Comparison of ENCODE assay signal across 22 mouse cellular contexts in the genomic region with DNA sequence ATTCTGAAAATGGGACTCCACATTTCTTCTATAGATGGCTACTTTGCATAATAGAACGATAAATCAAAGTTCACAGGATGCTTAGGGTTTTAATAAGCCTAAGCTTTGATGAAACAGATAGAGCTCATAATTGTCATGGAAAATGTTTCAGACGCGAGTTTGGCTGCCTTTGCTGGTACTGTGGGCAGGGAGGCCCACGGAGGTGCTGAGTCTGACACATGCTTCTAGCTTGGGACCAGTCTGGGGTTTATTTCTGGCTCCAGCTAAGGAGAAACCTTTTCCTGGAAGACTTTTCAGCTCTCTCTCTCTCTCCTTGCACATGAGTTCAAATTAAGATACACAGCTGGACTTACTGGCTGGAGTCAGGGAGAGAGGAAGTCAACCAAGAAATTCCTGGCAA. TPM values are rescaled to one million over a fixed set of nuclear protein-coding genes. Genes with fewer than 3 reads are reported as not detected.
DNase-seq lines count a peak whose midpoint lies in the region; ATAC-seq lines count a peak whose summit lies in the region.
"Had no signal": no experiment of that assay in that cellular context is flagged by ENCODE, and none has a peak within 500 bp of the region (broad histone marks: within the 10 kb centered on the region; RNA-seq: fewer than 3 reads in every experiment).

No protein-coding gene starts in this region.

- no peak for ATAC-seq in midbrain, embryonic 11.5 days (ENCODE audit: low FRiP score)
- no peak for ATAC-seq in midbrain, embryonic 15.5 days (replicated peaks)

- H3K27me3 ChIP-seq in midbrain, embryonic 11.5 days (ENCODE audit: control insufficient read depth, insufficient read depth, low read length), result no peaks in the 10 kb centered on the region
- H3K27me3 ChIP-seq in midbrain, embryonic 15.5 days (replicated peaks), result no peaks in the 10 kb centered on the region
- H3K27me3 ChIP-seq: heart, embryonic 12.5 days; limb, embryonic 15.5 days; liver, embryonic 15.5 days had no signal

- no peaks in the 10 kb centered on the region for H3K9me3 ChIP-seq in midbrain, embryonic 11.5 days (ENCODE audit: control insufficient read depth, low read length)
- H3K9me3 ChIP-seq in midbrain, embryonic 15.5 days, result no peaks in the 10 kb centered on the region
- H3K9me3 ChIP-seq: forebrain, embryonic 10.5 days; heart, embryonic 12.5 days; limb, embryonic 15.5 days; liver, embryonic 15.5 days had no signal

- 88% methylated on average over 4 of the region's 4 CpGs for WGBS in midbrain, embryonic 11.5 days
- 86% methylated on average over 4 of the region's 4 CpGs for WGBS in midbrain, embryonic 15.5 days

- H3K9ac ChIP-seq in midbrain, embryonic 11.5 days (ENCODE audit: low read length), result no peak overlapping the region
- H3K9ac ChIP-seq in midbrain, embryonic 15.5 days, result no peak overlapping the region
- H3K9ac ChIP-seq: heart, embryonic 12.5 days; hindbrain, embryonic 14.5 days; limb, embryonic 15.5 days; liver, embryonic 15.5 days had no signal

- H3K4me1 ChIP-seq in midbrain, embryonic 11.5 days (ENCODE audit: control insufficient read depth, insufficient read depth, low read length), result no peaks in the 10 kb centered on the region; the same call in 1 of the 2 replicates
- no peaks in the 10 kb centered on the region for H3K4me1 ChIP-seq in midbrain, embryonic 15.5 days

- H3K36me3 ChIP-seq in midbrain, embryonic 11.5 days (ENCODE audit: control insufficient read depth, insufficient read depth, low read length), result no peaks in the 10 kb centered on the region
- H3K36me3 ChIP-seq in midbrain, embryonic 15.5 days (replicated peaks), result no peaks in the 10 kb centered on the region
- H3K36me3 ChIP-seq: forebrain, embryonic 10.5 days; heart, embryonic 12.5 days; limb, embryonic 15.5 days; liver, embryonic 15.5 days had no signal

- H3K4me2 ChIP-seq in midbrain, embryonic 11.5 days, result no peak overlapping the region
- H3K4me2 ChIP-seq in midbrain, embryonic 15.5 days, result no peak overlapping the region
- H3K4me2 ChIP-seq: hindbrain, embryonic 14.5 days; limb, embryonic 15.5 days had no signal

- peak; percentile 9 to 46 for DNase-seq in frontal cortex, adult 2 months (ENCODE audit: extremely low spot score in 1 of 2, low spot score in 1 of 2)
- no peak for DNase-seq in frontal cortex, postnatal 25 days (ENCODE audit: low spot score in 2 of 2)
- peak; percentile 67 for DNase-seq in midbrain, embryonic 11.5 days (ENCODE audit: low spot score, missing footprints)
- DNase-seq in fibroblast of lung, adult 2 months (ENCODE audit: low read depth), result peak; percentile 31
- peak; percentile 44 for DNase-seq in telencephalon, adult 2 months (ENCODE audit: low read depth, low spot score)
- DNase-seq in cerebellum, postnatal 25 days, result no peak
- no peak for DNase-seq in adrenal gland, postnatal 14 days
- DNase-seq: cerebellum, postnatal 10 days; embryo, embryonic 11 days; heart, postnatal 14 days; kidney, adult 11 months; kidney, postnatal 10 days; lung, postnatal 10 days; midbrain, embryonic 14.5 days; thymus, postnatal 36 days had no signal

- no peak overlapping the region for H3K4me3 ChIP-seq in midbrain, embryonic 11.5 days (ENCODE audit: low read depth, low read length)
- H3K4me3 ChIP-seq in midbrain, embryonic 15.5 days, result no peak overlapping the region
- H3K4me3 ChIP-seq: forebrain, embryonic 10.5 days; heart, embryonic 12.5 days; limb, embryonic 15.5 days; liver, embryonic 15.5 days; myocyte had no signal

- no peak overlapping the region for H3K27ac ChIP-seq in midbrain, embryonic 11.5 days (ENCODE audit: low read depth, low read length)
- no peak overlapping the region for H3K27ac ChIP-seq in midbrain, embryonic 15.5 days
- H3K27ac ChIP-seq: forebrain, embryonic 10.5 days; hindbrain, embryonic 14.5 days; limb, embryonic 15.5 days; liver, embryonic 15.5 days had no signal

RNA-seq across cellular contexts. Expression of gene Cd164, which starts 53.1 kb away (rescaled TPM):
- polyA plus RNA-seq in frontal cortex, adult 2 months (2012; rRNA removed), result 57.4 and 65.6 TPM in 2 replicates
- polyA plus RNA-seq in midbrain, embryonic 11.5 days (2014; fragmentation: Nextera tagmentation; extraction: Ambion mirVana), result 112 and 126 TPM in 2 replicates
- polyA plus RNA-seq in midbrain, embryonic 15.5 days (2015; fragmentation: Nextera tagmentation; extraction: Ambion mirVana), result 43.8 and 48.7 TPM in 2 replicates
- total RNA-seq in adrenal gland, postnatal 14 days (2021), result 186 and 213 TPM in 2 replicates

Comparison
In these comparisons a context has a peak if more than half of its experiments do, and no peak if none do; other contexts are left out.
1. DNase-seq: peak in frontal cortex, adult 2 months (2 of 2), midbrain, embryonic 11.5 days (single experiment), fibroblast of lung, adult 2 months (single experiment) and telencephalon, adult 2 months (single experiment); none in frontal cortex, postnatal 25 days (0 of 2), cerebellum, postnatal 25 days (0 of 2) and adrenal gland, postnatal 14 days (single experiment).